Mouse (Mus musculus) adrenal gland, postnatal 14 days (tissue): Measurements from ENCODE around the gene Mrps30. TPM values are rescaled to one million over a fixed set of nuclear protein-coding genes. Genes with fewer than 3 reads are reported as not detected.
"Not testable (repeated sequence)": the region's sequence is repeated elsewhere in the genome, so short reads cannot be mapped to it uniquely, and the experiment has no call there.

Experiments used
- DNase-seq: peaks from one replicate; pipeline ENCODE4 v3.0.0; 2021; ENCODE audit warnings: mixed read lengths
- long read RNA-seq, 2 experiments: library from polyadenylated mRNA; stranded (forward); transcript quantifications; one replicate each; pipeline ENCODE4 v2.0.0; 2021
- total RNA-seq: library from RNA; stranded (reverse); gene quantifications from 2 replicates; pipeline ENCODE4 v1.2.3, GENCODE M21; 2021

The Mrps30 gene
- total RNA-seq, result 30.3 and 33.9 TPM in 2 replicates
- long read RNA-seq, experiment 1, transcript Mrps30-201 (5 exons, 3,319 nt), result major isoform, 144 of 153 reads
- long read RNA-seq, experiment 1, partial matches to known transcripts, result 7 of 153 reads
- long read RNA-seq, experiment 1, other reads (novel, unspliced or antisense), result 2 of 153 reads
- long read RNA-seq, experiment 2, transcript Mrps30-201 (5 exons, 3,319 nt), result major isoform, 120 of 127 reads
- long read RNA-seq, experiment 2, partial matches to known transcripts, result 6 of 127 reads
- long read RNA-seq, experiment 2, other reads (novel, unspliced or antisense), result 1 of 127 reads

GRCm38 (mm10) chr13:118386511-118387447 lies at the start of gene Mrps30, which contains the start of gene B430218F22Rik:
Gene Mrps30, minus strand, starts transcription at chr13:118387252.
Gene B430218F22Rik, plus strand, starts transcription at chr13:118386630.
- DNase-seq, result peak; percentile 97

- no peak for DNase-seq
Measured at GRCm38 (mm10) chr13:118420847-118421246, 33.8 kb upstream of the Mrps30 start.

- DNase-seq, result no peak
Measured at GRCm38 (mm10) chr13:118420408-118420807, 33.4 kb upstream of the Mrps30 start.

- no peak for DNase-seq
Measured at GRCm38 (mm10) chr13:118418163-118418562, 31.1 kb upstream of the Mrps30 start.

GRCm38 (mm10) chr13:118411297-118411992 lies 24.4 kb upstream of the Mrps30 start:
- DNase-seq, result no peak

- no peak for DNase-seq
Measured at GRCm38 (mm10) chr13:118403544-118403943, 16.5 kb upstream of the Mrps30 start.

GRCm38 (mm10) chr13:118400340-118400739 lies 13.3 kb upstream of the Mrps30 start:
- no peak for DNase-seq

GRCm38 (mm10) chr13:118395803-118396202 lies 8.8 kb upstream of the Mrps30 start:
- DNase-seq, result no peak

- DNase-seq, result not testable (repeated sequence)
Measured at GRCm38 (mm10) chr13:118387448-118387801, 373 bp upstream of the Mrps30 start.

GRCm38 (mm10) chr13:118380381-118380780 lies 6.7 kb downstream of the Mrps30 start:
- no peak for DNase-seq

GRCm38 (mm10) chr13:118379155-118379554 lies 7.9 kb downstream of the Mrps30 start:
- peak; percentile 66 for DNase-seq

- DNase-seq, result no peak
Measured at GRCm38 (mm10) chr13:118372871-118373270, 14.2 kb downstream of the Mrps30 start.

- no peak for DNase-seq
Measured at GRCm38 (mm10) chr13:118365774-118366173, 21.3 kb downstream of the Mrps30 start.

GRCm38 (mm10) chr13:118363342-118363741 lies 23.7 kb downstream of the Mrps30 start:
- no peak for DNase-seq

GRCm38 (mm10) chr13:118350870-118351269 lies 36.2 kb downstream of the Mrps30 start:
- DNase-seq, result no peak

- peak; percentile 8 for DNase-seq
Measured at GRCm38 (mm10) chr13:118350257-118350656, 36.8 kb downstream of the Mrps30 start.

Other genes with a start within 250 kb of the Mrps30 start
- gene B430218F22Rik, start 622 bp downstream of the Mrps30 start, total RNA-seq, result 0.34 TPM in 1 of 2 replicates, not detected in the other